Mouse (Mus musculus): Measurements from ENCODE around the gene Bsdc1. TPM values are rescaled to one million over a fixed set of nuclear protein-coding genes. Genes with fewer than 3 reads are reported as not detected.

Gene Bsdc1
- 21.8 and 24.6 TPM in 2 replicates for polyA plus RNA-seq (2014; fragmentation: Nextera tagmentation; extraction: Ambion mirVana)

- Histone ChIP-seq H3K36me3 (ENCODE audit: control insufficient read depth, insufficient read depth, low read length) (peaks cover 25% of the 10 kb centered on the region), H3K27me3 (replicated peaks; ENCODE audit: control insufficient read depth, insufficient read depth, low read length) (no peaks in the 10 kb centered on the region), H3K27ac (ENCODE audit: low read depth) (peak within 1 kb of the TSS; percentile 89), H3K4me3 (ENCODE audit: low read depth, low read length) (peak within 1 kb of the TSS; percentile 91), H3K9me3 (ENCODE audit: control insufficient read depth, low read length) (no peaks in the 10 kb centered on the region), H3K4me1 (replicated peaks; ENCODE audit: control insufficient read depth, insufficient read depth, low read length) (peaks cover 7% of the 10 kb centered on the region), H3K9ac (ENCODE audit: low read length) (peak within 1 kb of the TSS; percentile 79), H3K4me2 (ENCODE audit: low read length) (peak within 1 kb of the TSS; percentile 86)
- ATAC-seq (replicated peaks; ENCODE audit: low FRiP score, low TSS enrichment, low read depth) (peak; percentile 98), DNase-seq (ENCODE audit: low spot score) (peak; percentile 100)
- under 1% methylated on average over 43 of the region's 46 CpGs for WGBS
These were observed at the start of gene Bsdc1 for GRCm38 (mm10) chr4:129461183-129461960. Bsdc1 (plus strand) TSS chr4:129461581.

- H3K4me2 ChIP-seq (ENCODE audit: low read length): no peak overlapping the region
- no peak for ATAC-seq (replicated peaks; ENCODE audit: low FRiP score, low TSS enrichment, low read depth)
- H3K27me3 ChIP-seq (replicated peaks; ENCODE audit: control insufficient read depth, insufficient read depth, low read length): no peaks in the 10 kb centered on the region
- no peak overlapping the region for H3K4me3 ChIP-seq (ENCODE audit: low read depth, low read length)
- no peak for DNase-seq (ENCODE audit: low spot score)
- H3K27ac ChIP-seq (ENCODE audit: low read depth): no peak overlapping the region
- H3K9ac ChIP-seq (ENCODE audit: low read length): no peak overlapping the region
- no peaks in the 10 kb centered on the region for H3K4me1 ChIP-seq (replicated peaks; ENCODE audit: control insufficient read depth, insufficient read depth, low read length)
- WGBS: 96% methylated on average over 5 of the region's 5 CpGs
- no peaks in the 10 kb centered on the region for H3K9me3 ChIP-seq (ENCODE audit: control insufficient read depth, low read length)
- no peaks in the 10 kb centered on the region for H3K36me3 ChIP-seq (ENCODE audit: control insufficient read depth, insufficient read depth, low read length)
These were observed 45.5 kb upstream of the Bsdc1 start for GRCm38 (mm10) chr4:129415892-129416291.

GRCm38 (mm10) chr4:129416478-129416877 is 44.9 kb upstream of the Bsdc1 start:
- no peaks in the 10 kb centered on the region for H3K9me3 ChIP-seq (ENCODE audit: control insufficient read depth, low read length)
- H3K27me3 ChIP-seq (replicated peaks; ENCODE audit: control insufficient read depth, insufficient read depth, low read length): no peaks in the 10 kb centered on the region
- WGBS: 44% methylated on average over 5 of the region's 5 CpGs
- no peak overlapping the region for H3K9ac ChIP-seq (ENCODE audit: low read length)
- H3K27ac ChIP-seq (ENCODE audit: low read depth): no peak overlapping the region
- no peak for ATAC-seq (replicated peaks; ENCODE audit: low FRiP score, low TSS enrichment, low read depth)
- no peak for DNase-seq (ENCODE audit: low spot score)
- no peak overlapping the region for H3K4me2 ChIP-seq (ENCODE audit: low read length)
- no peak overlapping the region for H3K4me3 ChIP-seq (ENCODE audit: low read depth, low read length)
- no peaks in the 10 kb centered on the region for H3K4me1 ChIP-seq (replicated peaks; ENCODE audit: control insufficient read depth, insufficient read depth, low read length)
- H3K36me3 ChIP-seq (ENCODE audit: control insufficient read depth, insufficient read depth, low read length): no peaks in the 10 kb centered on the region

- Histone ChIP-seq H3K4me2 (ENCODE audit: low read length) (no peak overlapping the region), H3K27ac (ENCODE audit: low read depth) (no peak overlapping the region), H3K9ac (ENCODE audit: low read length) (no peak overlapping the region), H3K4me3 (ENCODE audit: low read depth, low read length) (no peak overlapping the region), H3K27me3 (replicated peaks; ENCODE audit: control insufficient read depth, insufficient read depth, low read length) (no peaks in the 10 kb centered on the region), H3K4me1 (replicated peaks; ENCODE audit: control insufficient read depth, insufficient read depth, low read length) (no peaks in the 10 kb centered on the region), H3K9me3 (ENCODE audit: control insufficient read depth, low read length) (no peaks in the 10 kb centered on the region), H3K36me3 (ENCODE audit: control insufficient read depth, insufficient read depth, low read length) (no peaks in the 10 kb centered on the region)
- ATAC-seq (replicated peaks; ENCODE audit: low FRiP score, low TSS enrichment, low read depth) (no peak), DNase-seq (ENCODE audit: low spot score) (no peak)
- 71% methylated on average over 5 of the region's 5 CpGs for WGBS
These were observed 43.1 kb upstream of the Bsdc1 start for GRCm38 (mm10) chr4:129418321-129418720.

- WGBS: under 1% methylated on average over 33 of the region's 33 CpGs
- peak; percentile 76 for DNase-seq (ENCODE audit: low spot score)
These were observed 20.9 kb upstream of the Bsdc1 start, which contains the start of gene Zbtb8b for GRCm38 (mm10) chr4:129440340-129441063. Zbtb8b (minus strand) TSS chr4:129440853.

GRCm38 (mm10) chr4:129441145-129441544 is 20.2 kb upstream of the Bsdc1 start:
- H3K36me3 ChIP-seq (ENCODE audit: control insufficient read depth, insufficient read depth, low read length): no peaks in the 10 kb centered on the region
- DNase-seq (ENCODE audit: low spot score): no peak
- no peak overlapping the region for H3K9ac ChIP-seq (ENCODE audit: low read length)
- H3K4me3 ChIP-seq (ENCODE audit: low read depth, low read length): 0 out of 2 replicates have a peak overlapping the region, but pooled peaks have one; percentile 45
- peaks cover 32% of the 10 kb centered on the region for H3K27me3 ChIP-seq (replicated peaks; ENCODE audit: control insufficient read depth, insufficient read depth, low read length)
- 31% methylated on average over 6 of the region's 6 CpGs for WGBS
- 0 out of 2 replicates have a peak, but pooled peaks cover 2% of the 10 kb centered on the region for H3K4me1 ChIP-seq (replicated peaks; ENCODE audit: control insufficient read depth, insufficient read depth, low read length)
- H3K9me3 ChIP-seq (ENCODE audit: control insufficient read depth, low read length): no peaks in the 10 kb centered on the region
- ATAC-seq (replicated peaks; ENCODE audit: low FRiP score, low TSS enrichment, low read depth): no peak; the same call in 1 of the 2 replicates
- peak overlapping the region; percentile 61 for H3K4me2 ChIP-seq (ENCODE audit: low read length)
- no peak overlapping the region for H3K27ac ChIP-seq (ENCODE audit: low read depth)

More at GRCm38 (mm10) chr4:129440340-129441063, 20.9 kb upstream of the Bsdc1 start, which contains the start of gene Zbtb8b:
- no peaks in the 10 kb centered on the region for H3K36me3 ChIP-seq (ENCODE audit: control insufficient read depth, insufficient read depth, low read length)
- peak; percentile 93 for ATAC-seq (replicated peaks; ENCODE audit: low FRiP score, low TSS enrichment, low read depth)
- peak within 1 kb of the TSS; percentile 61 for H3K4me2 ChIP-seq (ENCODE audit: low read length)
- peak within 1 kb of the TSS; percentile 14 for H3K9ac ChIP-seq (ENCODE audit: low read length)
- peak within 1 kb of the TSS; percentile 45 for H3K4me3 ChIP-seq (ENCODE audit: low read depth, low read length)
- H3K9me3 ChIP-seq (ENCODE audit: control insufficient read depth, low read length): no peaks in the 10 kb centered on the region
- peaks cover 32% of the 10 kb centered on the region for H3K27me3 ChIP-seq (replicated peaks; ENCODE audit: control insufficient read depth, insufficient read depth, low read length)
- H3K27ac ChIP-seq (ENCODE audit: low read depth): no peak within 1 kb of the TSS
- H3K4me1 ChIP-seq (replicated peaks; ENCODE audit: control insufficient read depth, insufficient read depth, low read length): 0 out of 2 replicates have a peak, but pooled peaks cover 2% of the 10 kb centered on the region

- Histone ChIP-seq H3K4me2 (ENCODE audit: low read length) (no peak overlapping the region), H3K4me3 (ENCODE audit: low read depth, low read length) (no peak overlapping the region)
- 80% methylated on average over 8 of the region's 8 CpGs for WGBS
These were observed 14.0 kb upstream of the Bsdc1 start for GRCm38 (mm10) chr4:129447360-129447759.

GRCm38 (mm10) chr4:129447778-129448563 is 13.4 kb upstream of the Bsdc1 start:
- no peaks in the 10 kb centered on the region for H3K36me3 ChIP-seq (ENCODE audit: control insufficient read depth, insufficient read depth, low read length)
- 76% methylated on average over 11 of the region's 11 CpGs for WGBS
- no peak overlapping the region for H3K9ac ChIP-seq (ENCODE audit: low read length)
- ATAC-seq (replicated peaks; ENCODE audit: low FRiP score, low TSS enrichment, low read depth) (no peak), DNase-seq (ENCODE audit: low spot score) (no peak)
- H3K27ac ChIP-seq (ENCODE audit: low read depth): no peak overlapping the region
- no peak overlapping the region for H3K4me2 ChIP-seq (ENCODE audit: low read length)
- H3K4me1 ChIP-seq (replicated peaks; ENCODE audit: control insufficient read depth, insufficient read depth, low read length): no peaks in the 10 kb centered on the region
- H3K4me3 ChIP-seq (ENCODE audit: low read depth, low read length): no peak overlapping the region
- H3K27me3 ChIP-seq (replicated peaks; ENCODE audit: control insufficient read depth, insufficient read depth, low read length): 0 out of 2 replicates have a peak, but pooled peaks cover under 1% of the 10 kb centered on the region
- H3K9me3 ChIP-seq (ENCODE audit: control insufficient read depth, low read length): no peaks in the 10 kb centered on the region

More at GRCm38 (mm10) chr4:129447360-129447759, 14.0 kb upstream of the Bsdc1 start:
- Histone ChIP-seq H3K9ac (ENCODE audit: low read length) (no peak overlapping the region), H3K27ac (ENCODE audit: low read depth) (no peak overlapping the region), H3K9me3 (ENCODE audit: control insufficient read depth, low read length) (no peaks in the 10 kb centered on the region), H3K4me1 (replicated peaks; ENCODE audit: control insufficient read depth, insufficient read depth, low read length) (no peaks in the 10 kb centered on the region), H3K27me3 (replicated peaks; ENCODE audit: control insufficient read depth, insufficient read depth, low read length) (0 out of 2 replicates have a peak, but pooled peaks cover 7% of the 10 kb centered on the region), H3K36me3 (ENCODE audit: control insufficient read depth, insufficient read depth, low read length) (no peaks in the 10 kb centered on the region)
- no peak for DNase-seq (ENCODE audit: low spot score)
- no peak for ATAC-seq (replicated peaks; ENCODE audit: low FRiP score, low TSS enrichment, low read depth)
